Mouse (Mus musculus) cerebellum, postnatal 25 days (tissue): ENCODE data around the gene Olfr1391.
"Not testable (repeated sequence)": the region's sequence is repeated elsewhere in the genome, so short reads cannot be mapped to it uniquely, and the experiment has no call there.

ENCODE experiments used
- DNase-seq, 2 experiments: peaks; one replicate each; pipeline ENCODE4 v3.0.0; 2021; ENCODE audit warnings: mixed read lengths in 2 of 2

The Olfr1391 gene

DNA sequence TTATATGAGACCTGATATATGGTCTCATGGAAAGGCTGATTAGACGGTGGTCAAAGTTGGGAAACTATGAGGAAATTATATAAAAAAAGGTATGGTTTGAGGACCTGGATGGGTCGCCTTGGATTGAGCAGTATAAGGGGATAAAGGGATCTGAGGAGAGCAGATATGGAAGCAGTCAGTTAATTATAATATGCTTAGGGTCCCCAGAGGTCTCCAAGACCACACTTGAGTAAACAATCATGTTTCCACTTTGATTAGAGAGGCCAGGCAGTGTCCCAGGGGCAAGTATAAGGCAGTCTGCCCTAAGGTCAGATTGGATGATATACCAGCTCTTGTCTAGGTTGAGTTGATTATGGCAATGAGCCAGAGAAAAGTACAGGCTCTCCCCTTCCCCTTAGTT lies at the start of gene Olfr1391:
Gene Olfr1391, plus strand, starts transcription at position 301 of the 400 bp plus-strand sequence.
- no peak for DNase-seq

DNA sequence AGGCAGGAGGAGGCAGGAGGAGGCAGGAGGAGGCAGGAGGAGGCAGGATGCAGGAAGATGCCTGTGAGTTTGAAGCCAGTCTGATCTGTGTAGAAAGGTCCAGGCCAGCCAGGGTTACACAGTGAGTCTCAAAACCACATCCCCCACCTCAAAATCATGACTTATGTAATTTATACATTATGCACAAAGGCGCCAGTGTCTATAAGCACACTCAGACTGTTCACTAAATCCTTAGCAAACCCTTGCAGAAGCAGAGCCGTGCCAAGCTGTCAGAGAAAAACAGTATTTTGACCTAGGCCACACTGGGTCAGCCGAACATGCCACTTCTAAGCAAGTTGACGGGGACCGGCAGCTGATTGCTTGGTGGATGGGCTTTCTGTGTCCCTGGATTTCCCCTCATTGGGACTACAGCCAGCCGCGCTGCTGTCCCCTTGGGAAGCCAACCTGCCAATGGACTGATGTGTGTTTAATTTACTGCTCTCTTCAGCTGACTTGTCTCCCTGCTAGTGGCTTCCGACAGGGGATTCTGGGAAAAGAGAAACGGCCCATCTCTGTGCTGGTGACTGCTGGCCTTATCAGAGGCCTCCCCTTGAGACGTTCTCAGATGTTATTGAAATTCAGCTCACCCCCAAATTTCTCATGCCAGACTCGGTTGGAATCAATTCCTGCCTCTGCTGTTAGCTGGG lies 48.6 kb upstream of the Olfr1391 start:
- DNase-seq = no peak

DNA sequence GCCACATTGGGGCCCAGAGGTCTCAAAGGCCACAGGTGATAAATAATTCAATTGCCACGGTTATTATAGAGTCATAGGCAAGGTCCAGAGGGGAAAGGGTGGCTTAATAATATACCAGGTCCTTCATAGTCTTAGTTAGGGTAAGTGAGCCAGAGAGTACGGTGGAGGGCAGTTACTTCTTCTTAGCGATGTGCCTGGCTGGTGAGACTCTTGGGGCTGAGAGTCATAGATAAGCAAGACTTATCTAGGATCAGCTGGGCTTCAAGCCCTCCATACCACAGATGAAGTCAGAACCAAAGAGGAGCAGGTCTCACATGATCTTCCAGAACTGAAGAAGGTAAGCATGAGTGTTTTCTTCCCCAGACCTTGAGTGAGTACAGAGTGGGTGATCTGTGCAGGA lies 44.3 kb upstream of the Olfr1391 start, which contains the start of gene Olfr1393:
Gene Olfr1393, plus strand, starts transcription at position 83 of the 400 bp plus-strand sequence.
- no peak for DNase-seq

DNA sequence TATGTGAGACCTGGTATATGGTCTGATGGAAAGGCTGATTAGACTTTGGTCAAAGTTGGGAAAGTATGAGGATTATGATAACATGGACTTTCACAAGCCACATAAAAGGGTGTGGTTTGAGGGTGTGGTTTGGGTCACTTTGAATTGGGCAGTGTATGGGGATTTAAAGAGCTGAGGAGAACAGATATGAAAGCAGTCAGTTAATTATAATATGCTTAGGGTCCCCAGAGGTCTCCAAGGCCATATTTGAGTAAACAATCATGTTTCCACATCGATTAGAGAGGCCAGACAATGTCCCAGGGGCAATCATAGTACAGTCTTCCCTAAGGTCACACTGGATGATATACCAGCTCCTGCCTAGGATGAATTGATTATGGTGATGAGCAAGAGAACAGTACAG lies 37.6 kb upstream of the Olfr1391 start, which contains the start of gene Olfr1392:
Gene Olfr1392, plus strand, starts transcription at position 301 of the 400 bp plus-strand sequence.
- DNase-seq = not testable (repeated sequence)

DNA sequence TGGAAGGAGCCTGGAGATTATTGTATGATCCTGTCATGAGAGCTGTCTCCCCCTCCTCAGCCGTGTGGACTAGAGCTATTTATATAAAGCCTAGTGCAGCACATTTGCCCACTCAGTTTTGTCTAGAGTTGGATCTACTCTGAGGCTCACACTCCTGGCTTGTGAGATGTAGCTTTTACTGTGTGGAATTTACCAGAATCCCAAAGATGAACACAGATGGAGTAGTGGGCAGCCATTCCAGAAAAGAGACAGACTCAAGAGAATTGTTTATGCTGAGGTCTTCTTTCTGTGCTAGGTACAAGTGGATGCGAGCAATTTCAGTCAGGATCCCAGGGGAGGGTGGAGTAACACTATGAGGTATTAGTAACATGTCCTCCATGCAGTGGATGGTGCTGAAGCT lies 35.3 kb upstream of the Olfr1391 start:
- DNase-seq = no peak

DNA sequence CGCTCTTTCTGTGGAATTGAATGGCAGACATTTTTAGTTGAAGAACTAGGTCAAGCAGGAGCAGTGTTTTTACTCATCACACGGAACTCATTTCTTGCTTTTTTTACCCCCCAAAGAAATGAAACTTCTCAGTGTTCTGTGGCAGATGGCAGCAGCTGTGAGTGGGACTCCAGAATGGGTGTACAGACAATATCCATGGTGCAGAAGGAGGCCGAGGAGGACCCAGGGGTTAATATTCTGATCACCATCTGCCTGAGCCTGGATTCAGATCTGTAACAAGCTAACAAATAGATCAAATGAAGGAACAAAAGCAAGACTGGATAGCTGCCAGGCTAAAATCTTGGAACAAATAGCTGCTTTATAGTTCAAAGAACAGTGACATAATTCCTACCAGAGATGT lies 29.8 kb upstream of the Olfr1391 start:
- DNase-seq = no peak

DNA sequence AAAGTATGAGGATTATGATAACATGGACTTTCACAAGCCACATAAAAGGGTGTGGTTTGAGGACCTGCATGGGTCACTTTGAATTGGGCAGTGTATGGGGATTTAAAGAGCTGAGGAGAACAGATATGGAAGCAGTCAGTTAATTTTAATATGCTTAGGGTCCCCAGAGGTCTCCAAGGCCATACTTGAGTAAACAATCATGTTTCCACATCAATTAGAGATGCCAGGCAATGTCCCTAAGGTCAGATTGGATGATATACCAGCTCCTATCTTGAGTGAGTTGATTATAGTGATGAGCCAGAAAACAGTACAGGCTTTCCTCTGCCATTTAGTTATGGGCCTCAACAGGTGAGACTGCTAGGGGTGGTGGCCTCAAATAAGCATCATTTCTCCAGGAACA lies 18.1 kb upstream of the Olfr1391 start, which contains the start of gene Olfr10:
Gene Olfr10, plus strand, starts transcription at position 301 of the 400 bp plus-strand sequence.
- DNase-seq = no peak

DNA sequence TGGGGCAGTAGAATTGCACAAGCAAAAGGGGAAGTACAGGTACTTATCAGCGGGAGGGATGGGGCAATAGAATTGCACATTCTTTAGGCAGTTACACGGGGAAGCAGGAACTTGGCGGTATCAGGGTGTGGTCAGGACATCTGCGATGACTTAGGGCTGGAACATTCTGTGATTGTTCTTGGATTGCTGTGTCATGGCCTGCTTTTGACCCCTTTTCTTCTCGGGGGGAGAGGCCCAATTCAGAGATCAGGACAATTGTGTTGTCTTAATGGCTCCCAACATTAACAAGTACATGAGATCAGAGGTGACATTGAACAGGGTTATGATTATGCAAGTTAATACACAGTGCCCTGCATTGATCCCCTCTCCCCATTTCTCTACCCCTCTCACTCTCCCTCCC lies 14.0 kb upstream of the Olfr1391 start:
- DNase-seq = not testable (repeated sequence)

DNA sequence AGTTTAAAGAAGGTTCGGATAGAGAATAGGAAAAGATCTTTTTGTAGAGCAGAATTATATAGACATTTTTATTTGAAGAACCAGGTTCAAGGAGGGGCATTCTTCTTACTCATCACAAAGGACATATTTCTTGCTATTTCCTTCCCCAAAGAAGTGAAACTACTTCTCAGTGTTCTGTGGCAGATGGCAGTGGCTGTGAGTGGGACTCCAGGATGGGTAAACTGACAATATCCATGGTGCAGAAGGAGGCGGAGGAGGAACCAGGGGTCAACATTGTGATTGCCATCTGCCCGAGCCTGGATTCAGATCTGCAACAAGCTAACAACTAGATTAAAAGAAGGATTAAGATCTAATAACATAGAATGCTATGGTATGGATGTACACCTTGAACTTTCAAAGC lies 4.2 kb downstream of the Olfr1391 start:
- no peak for DNase-seq

DNA sequence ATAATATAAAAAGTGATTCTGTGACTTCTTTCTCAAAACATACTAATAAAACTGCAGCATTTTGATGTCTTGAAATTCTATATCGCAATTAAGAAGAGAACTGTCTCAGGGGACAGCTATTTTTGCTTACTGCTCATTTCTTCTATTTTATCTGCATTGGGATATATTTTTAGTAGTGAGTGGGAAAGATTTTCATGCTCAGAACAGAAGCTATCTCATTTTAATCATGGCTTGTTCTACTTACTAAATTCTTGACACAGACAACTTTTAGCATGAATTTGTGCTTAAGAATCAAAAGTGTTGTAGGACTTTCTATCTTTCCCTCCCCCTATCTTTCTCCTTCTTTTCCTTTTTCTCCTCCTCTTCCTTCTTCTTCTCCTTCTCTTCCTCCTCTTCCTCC lies 7.1 kb downstream of the Olfr1391 start:
- DNase-seq = no peak

DNA sequence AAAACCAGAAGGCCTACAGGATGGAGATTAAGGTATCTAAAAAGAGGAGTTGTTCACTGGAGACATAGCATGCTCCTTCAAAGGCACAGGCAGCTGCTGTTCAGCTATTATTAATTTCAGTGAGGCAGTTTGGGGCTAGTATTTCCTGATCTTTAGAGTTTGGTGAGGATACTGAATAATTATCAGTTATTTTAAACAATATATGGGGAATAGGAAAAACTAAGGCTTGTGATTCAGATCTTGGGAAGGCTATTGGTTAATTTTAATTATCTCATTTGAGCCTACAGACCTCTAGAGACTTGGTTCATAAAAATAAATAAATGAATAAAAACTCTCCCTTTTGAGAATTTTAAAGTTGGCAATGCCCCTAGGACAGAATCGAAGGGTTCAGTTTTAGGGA lies 12.3 kb downstream of the Olfr1391 start, which contains the start of gene Olfr1390:
Gene Olfr1390, plus strand, starts transcription at position 301 of the 400 bp plus-strand sequence.
- DNase-seq = no peak

DNA sequence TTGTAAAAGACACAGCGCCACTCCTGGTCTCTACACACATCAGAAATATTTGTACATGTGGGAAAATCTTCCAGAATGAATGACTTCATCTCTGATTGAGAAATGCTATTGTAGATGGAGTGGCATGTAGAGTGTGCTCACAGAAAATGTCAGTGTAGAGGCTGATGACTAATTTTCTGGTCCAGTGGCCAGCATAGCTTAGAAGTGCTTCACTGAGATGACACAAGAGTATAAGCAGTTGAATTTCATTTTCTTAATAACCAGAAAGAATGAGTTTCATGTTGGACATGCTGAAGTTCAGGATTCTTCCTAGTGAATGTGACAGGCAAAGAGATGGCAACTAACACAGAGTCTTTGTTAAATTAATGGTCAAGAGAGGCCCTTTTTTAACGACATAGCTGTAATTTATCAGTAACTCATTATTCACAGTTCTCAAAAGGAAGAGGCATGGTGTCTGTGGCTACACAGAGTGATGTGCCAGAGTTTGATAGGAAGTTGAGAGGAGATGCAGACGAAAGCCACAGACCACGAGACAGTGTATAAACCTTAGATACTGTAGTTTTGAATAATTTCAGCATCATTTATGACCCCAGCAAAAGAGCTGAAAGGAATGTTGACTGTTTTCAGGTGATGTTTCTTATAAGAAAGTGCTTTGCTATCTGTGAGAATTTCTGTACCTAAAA lies 14.7 kb downstream of the Olfr1391 start:
- no peak for DNase-seq
